Mouse (Mus musculus) spleen, adult 18-20 months (tissue): Measurements from ENCODE around the gene Gbf1.

Source experiments
- DNase-seq, 2 experiments: peaks; one replicate each; pipeline ENCODE4 v3.0.0; 2022; ENCODE audit warnings: mixed read lengths in 2 of 2

Gbf1 gene

DNA sequence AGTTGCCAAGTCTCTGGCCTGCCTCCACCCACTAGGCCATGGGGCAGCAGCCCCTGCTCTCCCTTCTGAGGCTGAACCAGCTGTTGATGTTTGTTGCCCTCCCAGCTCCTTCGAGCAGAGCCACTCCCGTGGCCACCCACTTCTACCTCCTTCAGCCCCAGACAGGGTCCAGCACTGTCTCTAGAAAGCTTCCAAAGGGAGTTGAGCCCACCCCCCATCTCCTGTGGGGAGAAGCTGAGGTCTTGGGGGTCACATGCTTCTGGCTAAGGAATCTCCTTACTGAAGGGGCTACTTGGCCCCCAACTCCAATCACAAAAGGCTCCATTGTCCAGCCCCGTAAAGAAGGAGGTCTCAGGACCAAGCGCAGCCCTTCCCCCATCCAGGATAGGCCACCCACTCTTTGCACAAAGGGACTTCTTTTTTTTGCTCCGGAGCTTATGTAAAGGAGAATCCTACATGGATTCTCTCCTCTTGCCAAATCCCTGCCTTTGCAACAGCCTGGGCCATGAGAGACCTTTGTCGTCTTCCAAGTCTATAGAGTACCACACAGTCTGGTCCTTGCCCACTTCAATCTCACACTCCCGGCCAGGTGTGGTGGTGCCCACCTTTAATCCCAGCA is 180.5 kb downstream of the Gbf1 start:
- no peak for DNase-seq

DNA sequence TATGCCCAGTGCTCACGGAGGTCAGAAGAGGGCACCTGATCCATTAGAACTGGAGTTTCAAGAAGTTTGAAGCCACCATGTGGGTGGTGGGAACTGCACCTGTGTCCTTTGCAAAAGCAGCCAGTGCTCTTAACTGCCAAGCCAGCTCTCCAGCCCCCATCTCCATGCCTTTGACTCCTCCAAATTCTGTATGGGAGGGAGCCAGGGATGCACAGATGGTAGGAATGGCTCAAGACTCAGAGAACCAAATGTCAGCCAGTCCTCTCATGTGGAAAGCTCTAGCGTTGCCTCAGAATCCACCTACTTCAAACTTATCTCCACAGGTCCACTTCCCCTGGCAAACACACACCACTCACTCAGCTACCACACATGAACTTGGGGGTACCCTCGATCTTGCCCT is 181.6 kb downstream of the Gbf1 start:
- DNase-seq = no peak
